Mouse (Mus musculus) retina, postnatal 1 day (tissue): Measurements from ENCODE around the gene Asrgl1.

ENCODE experiments used
- DNase-seq: peaks from one replicate; pipeline ENCODE4 v3.0.0-alpha.2; 2012

Asrgl1 gene

GRCm38 (mm10) chr19:9069687-9070307 lies 65.6 kb downstream of the Asrgl1 start:
- DNase-seq = no peak

GRCm38 (mm10) chr19:9067292-9067691 lies 68.1 kb downstream of the Asrgl1 start:
- no peak for DNase-seq

- peak; percentile 52 for DNase-seq
Measured at GRCm38 (mm10) chr19:9065621-9066561, 69.5 kb downstream of the Asrgl1 start.

- no peak for DNase-seq
Measured at GRCm38 (mm10) chr19:9063831-9064230, 71.6 kb downstream of the Asrgl1 start.

GRCm38 (mm10) chr19:9062822-9063221 lies 72.6 kb downstream of the Asrgl1 start:
- DNase-seq = no peak

GRCm38 (mm10) chr19:9061221-9061893 lies 74.1 kb downstream of the Asrgl1 start:
- DNase-seq = no peak

- DNase-seq = no peak
Measured at GRCm38 (mm10) chr19:9060103-9060502, 75.3 kb downstream of the Asrgl1 start.
